Mouse (Mus musculus) midbrain, embryonic 11.5 days (tissue): ENCODE measurements around the gene Zar1l. TPM values are rescaled to one million over a fixed set of nuclear protein-coding genes. Genes with fewer than 3 reads are reported as not detected.

Experiments
- ATAC-seq: fragments of 200-750 bp; cut with Nextera tagmentation; 2 replicates; pipeline ENCODE4 v1.8.0; 2017; ENCODE audit warnings: moderate TSS enrichment, moderate library complexity; ENCODE audit not compliant: low FRiP score
- DNase-seq: peaks from one replicate; pipeline ENCODE4 v3.0.0; 2015; ENCODE audit warnings: low spot score; ENCODE audit errors: missing footprints
- H3K27ac ChIP-seq: fragments of 300-500 bp; sonication (generic); 2 replicates; pipeline ENCODE4 v1.5.1; 2014; ENCODE audit warnings: low read depth, low read length
- H3K27me3 ChIP-seq: fragments of 300-500 bp; sonication (generic); 2 replicates; pipeline ENCODE4 v1.6.1; 2014; ENCODE audit warnings: mild to moderate bottlenecking, low read length, moderate library complexity, mixed read lengths; ENCODE audit not compliant: control insufficient read depth, insufficient read depth
- H3K36me3 ChIP-seq: fragments of 300-500 bp; sonication (generic); 2 replicates; pipeline ENCODE4 v1.6.1; 2014; ENCODE audit warnings: mild to moderate bottlenecking, low read length, moderate library complexity, mixed read lengths; ENCODE audit not compliant: control insufficient read depth, insufficient read depth
- H3K4me1 ChIP-seq: fragments of 300-500 bp; sonication (generic); 2 replicates; pipeline ENCODE4 v1.6.1; 2014; ENCODE audit warnings: low read length; ENCODE audit not compliant: control insufficient read depth, insufficient read depth
- H3K4me2 ChIP-seq: fragments of 300-500 bp; sonication (generic); 2 replicates; pipeline ENCODE4 v1.6.1; 2014; ENCODE audit warnings: mild to moderate bottlenecking, moderate library complexity
- H3K4me3 ChIP-seq: fragments of 300-500 bp; sonication (generic); 2 replicates; pipeline ENCODE4 v1.5.1; 2014; ENCODE audit warnings: low read depth, low read length
- H3K9ac ChIP-seq: fragments of 300-500 bp; sonication (generic); 2 replicates; pipeline ENCODE4 v1.6.1; 2014; ENCODE audit warnings: low read length
- H3K9me3 ChIP-seq: fragments of 300-500 bp; sonication (generic); 2 replicates; pipeline ENCODE4 v1.6.1; 2016; ENCODE audit warnings: low read length; ENCODE audit not compliant: control insufficient read depth
- WGBS: fragments of 180-500 bp; shearing (Covaris S2); extraction: QIAGEN DNeasy Blood & Tissue Kit; methylation state at CpG from one replicate; pipeline ENCODE4 v1.1.7; 2014; 5-methylcytosine and 5-hydroxymethylcytosine counted together
- polyA plus RNA-seq: library from polyadenylated mRNA; unstranded; fragments of >200 nt; fragmentation: Nextera tagmentation; extraction: Ambion mirVana; gene quantifications from 2 replicates; pipeline ENCODE4 v1.2.1, GENCODE M21; 2014

Gene Zar1l
- polyA plus RNA-seq, 1 experiment from 2014 or later, result not detected

DNA sequence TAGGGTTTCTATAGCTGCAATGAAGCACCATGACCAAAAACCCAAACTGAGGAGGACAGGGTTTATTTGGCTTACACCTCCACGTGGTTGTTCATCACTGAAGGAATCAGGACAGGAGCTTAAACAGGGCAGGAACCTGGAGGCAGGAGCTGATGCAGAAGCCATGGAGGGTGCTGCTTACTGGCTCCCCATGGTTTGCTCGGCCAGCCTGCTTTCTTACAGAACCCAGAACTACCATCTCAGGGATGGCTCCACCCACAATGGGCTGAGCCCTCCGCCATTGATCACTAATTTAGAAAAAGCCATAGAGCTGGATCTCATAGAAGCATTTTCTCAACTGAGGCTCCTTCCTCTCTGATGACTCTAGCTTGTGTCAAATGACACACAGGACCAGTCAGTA lies 53.2 kb downstream of the Zar1l start:
- Histone ChIP-seq H3K4me3 (no peak overlapping the region), H3K4me2 (no peak overlapping the region), H3K27ac (no peak overlapping the region), H3K27me3 (no peaks in the 10 kb centered on the region), H3K4me1 (no peaks in the 10 kb centered on the region), H3K36me3 (no peaks in the 10 kb centered on the region), H3K9me3 (peaks cover 1% of the 10 kb centered on the region; the same call in 1 of the 2 replicates), H3K9ac (no peak overlapping the region)
- no peak for ATAC-seq
- DNase-seq, result no peak
- 57% methylated on average over 3 of the region's 3 CpGs for WGBS

DNA sequence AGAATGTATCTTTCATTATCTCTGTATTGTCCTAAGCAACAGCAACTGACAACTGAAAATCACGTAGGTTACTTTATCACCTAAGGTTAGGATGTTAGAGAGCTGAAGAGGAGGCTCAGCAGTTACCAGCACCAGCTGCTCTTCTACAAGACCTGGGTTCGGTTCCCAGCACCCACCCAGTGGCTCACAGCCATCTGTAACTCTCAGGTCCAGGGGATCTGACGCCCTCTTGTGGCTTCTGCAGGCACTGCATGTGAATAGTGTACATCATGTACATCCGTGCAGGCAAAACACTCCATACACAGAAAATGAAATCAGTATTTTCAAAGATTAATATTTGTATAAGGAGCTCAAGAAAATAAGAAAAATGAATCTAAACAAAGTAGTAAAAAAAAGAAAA lies 58.2 kb downstream of the Zar1l start:
- no peaks in the 10 kb centered on the region for H3K27me3 ChIP-seq
- H3K4me3 ChIP-seq, result no peak overlapping the region
- no peak for DNase-seq
- H3K4me1 ChIP-seq, result no peaks in the 10 kb centered on the region
- no peak overlapping the region for H3K4me2 ChIP-seq
- H3K9ac ChIP-seq, result no peak overlapping the region
- H3K36me3 ChIP-seq, result no peaks in the 10 kb centered on the region
- ATAC-seq, result no peak
- H3K9me3 ChIP-seq, result peaks cover 2% of the 10 kb centered on the region; the same call in 1 of the 2 replicates
- no peak overlapping the region for H3K27ac ChIP-seq
- 79% methylated on average over 4 of the region's 4 CpGs for WGBS

DNA sequence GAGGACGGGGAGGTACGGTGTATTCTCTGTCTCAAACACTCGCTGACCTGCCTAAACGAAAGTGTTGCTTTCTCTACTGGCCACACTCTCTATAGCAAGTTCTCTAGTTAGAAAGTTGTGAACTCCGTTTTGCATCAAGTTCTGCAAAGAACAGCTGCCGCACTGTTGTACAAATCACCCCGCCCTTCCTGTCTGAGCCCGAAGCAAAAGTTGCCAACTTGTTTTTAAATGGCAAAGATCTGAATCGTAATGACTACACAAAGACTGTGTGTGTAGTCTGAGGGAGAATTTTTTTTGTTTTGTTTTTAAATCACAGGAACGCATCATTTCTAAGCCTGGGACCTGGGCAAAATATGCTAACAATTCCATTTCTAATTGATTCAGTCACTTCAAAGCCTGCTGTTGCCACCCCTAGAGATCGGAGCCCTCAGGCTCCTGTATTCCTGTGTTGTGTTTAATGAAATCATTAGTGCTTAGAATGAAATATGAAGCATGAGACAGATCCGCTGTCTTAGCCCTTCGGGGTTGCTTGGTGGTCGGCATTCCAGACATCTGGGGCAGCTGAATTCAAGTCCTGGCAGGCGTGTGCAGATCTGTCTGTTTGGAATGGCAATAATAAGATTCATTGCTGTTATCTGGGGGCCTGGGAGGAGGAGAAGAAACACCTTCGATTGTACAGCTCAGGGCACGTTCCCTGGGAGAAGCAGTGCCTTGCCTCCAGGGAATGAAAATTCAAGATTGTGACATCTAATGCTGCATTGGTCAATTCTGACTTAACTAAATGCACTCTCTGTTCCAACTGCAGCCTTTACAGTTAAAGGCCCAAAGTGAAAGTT lies 59.8 kb downstream of the Zar1l start:
- H3K27me3 ChIP-seq, result no peaks in the 10 kb centered on the region
- no peaks in the 10 kb centered on the region for H3K4me1 ChIP-seq
- H3K9me3 ChIP-seq, result peaks cover 2% of the 10 kb centered on the region; the same call in 1 of the 2 replicates
- H3K4me3 ChIP-seq, result no peak overlapping the region
- H3K9ac ChIP-seq, result no peak overlapping the region
- H3K27ac ChIP-seq, result no peak overlapping the region
- no peak overlapping the region for H3K4me2 ChIP-seq
- 82% methylated on average over 17 of the region's 17 CpGs for WGBS
- H3K36me3 ChIP-seq, result no peaks in the 10 kb centered on the region
- no peak for ATAC-seq
- no peak for DNase-seq

DNA sequence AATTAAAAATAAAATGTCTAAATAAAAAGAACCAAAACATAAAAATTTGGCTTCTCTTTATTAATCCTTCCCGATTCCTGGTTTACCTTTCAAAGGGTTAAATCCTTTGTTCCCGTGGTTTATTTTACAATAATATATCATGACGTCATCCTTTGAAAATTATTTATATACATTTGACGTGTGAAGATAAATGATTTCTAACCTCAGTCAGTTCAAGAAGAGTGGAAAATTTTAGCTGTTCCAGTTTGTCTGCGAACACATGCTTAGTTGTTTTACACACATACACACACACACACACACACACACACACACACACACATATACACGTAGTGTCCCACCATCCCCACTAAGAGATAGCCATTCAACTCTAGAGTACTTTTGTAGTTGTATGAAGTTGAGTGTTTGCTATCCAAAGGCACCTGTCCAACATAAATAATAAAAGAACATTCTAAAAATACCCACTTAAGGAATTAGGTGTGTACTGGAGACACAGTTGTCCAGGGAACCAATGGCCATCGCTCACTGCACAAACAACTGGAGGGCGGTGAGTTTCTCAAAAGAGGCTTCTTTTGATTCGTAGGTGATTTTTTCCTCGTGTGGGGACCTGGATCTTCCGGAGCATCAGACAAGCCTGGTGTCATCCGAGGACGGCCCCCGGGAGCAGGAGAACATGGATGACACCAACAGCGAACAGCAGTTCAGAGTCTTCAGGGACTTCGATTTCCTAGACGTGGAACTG lies 60.6 kb downstream of the Zar1l start:
- no peaks in the 10 kb centered on the region for H3K4me1 ChIP-seq
- no peaks in the 10 kb centered on the region for H3K36me3 ChIP-seq
- no peak overlapping the region for H3K27ac ChIP-seq
- no peaks in the 10 kb centered on the region for H3K27me3 ChIP-seq
- no peak overlapping the region for H3K9ac ChIP-seq
- no peak overlapping the region for H3K4me2 ChIP-seq
- no peak for ATAC-seq
- no peak for DNase-seq
- peaks cover 2% of the 10 kb centered on the region; the same call in 1 of the 2 replicates for H3K9me3 ChIP-seq
- WGBS, result 91% methylated on average over 17 of the region's 17 CpGs
- no peak overlapping the region for H3K4me3 ChIP-seq

Other genes with a start within 250 kb of the Zar1l start
- 21.5 and 25.8 TPM in 2 replicates for gene Brca2, start 4.5 kb upstream of the Zar1l start, polyA plus RNA-seq
- 2.8 and 3.5 TPM in 2 replicates for gene N4bp2l1, start 79.0 kb upstream of the Zar1l start, polyA plus RNA-seq
- gene N4bp2l2, start 148.0 kb upstream of the Zar1l start, polyA plus RNA-seq, result 40.5 and 42.1 TPM in 2 replicates
- gene Pds5b, start 155.6 kb upstream of the Zar1l start, polyA plus RNA-seq, result 48.9 and 49.3 TPM in 2 replicates